Mouse (Mus musculus) midbrain, embryonic 13.5 days (tissue): ENCODE measurements around the gene Il1rap. TPM values are rescaled to one million over a fixed set of nuclear protein-coding genes. Genes with fewer than 3 reads are reported as not detected.

Experiments used
- ATAC-seq: fragments of 200-750 bp; cut with Nextera tagmentation; 2 replicates; pipeline ENCODE4 v1.8.0; 2017; ENCODE audit warnings: mild to moderate bottlenecking, moderate TSS enrichment, moderate library complexity
- H3K27ac ChIP-seq: fragments of 300-500 bp; sonication (generic); 2 replicates; pipeline ENCODE4 v1.5.1; 2015; ENCODE audit warnings: inconsistent platforms, mild to moderate bottlenecking, moderate library complexity
- H3K27me3 ChIP-seq: fragments of 300-500 bp; sonication (generic); 2 replicates; pipeline ENCODE4 v1.6.1; 2015; ENCODE audit warnings: mild to moderate bottlenecking, inconsistent platforms
- H3K36me3 ChIP-seq: fragments of 300-500 bp; sonication (generic); 2 replicates; pipeline ENCODE4 v1.6.1; 2015; ENCODE audit warnings: mild to moderate bottlenecking, inconsistent platforms
- H3K4me1 ChIP-seq: fragments of 300-500 bp; sonication (generic); replicated peaks from 2 replicates; pipeline ENCODE4 v1.6.1; 2015; ENCODE audit warnings: inconsistent platforms
- H3K4me2 ChIP-seq: fragments of 300-500 bp; sonication (generic); replicated peaks from 2 replicates; pipeline ENCODE4 v1.6.1; 2015; ENCODE audit warnings: moderate library complexity, mild to moderate bottlenecking, inconsistent platforms
- H3K4me3 ChIP-seq: fragments of 300-500 bp; sonication (generic); replicated peaks from 2 replicates; pipeline ENCODE4 v1.5.1; 2015; ENCODE audit warnings: mild to moderate bottlenecking, inconsistent platforms
- H3K9ac ChIP-seq: fragments of 300-500 bp; sonication (generic); replicated peaks from 2 replicates; pipeline ENCODE4 v1.6.1; 2015; ENCODE audit warnings: mild to moderate bottlenecking, inconsistent platforms
- H3K9me3 ChIP-seq: fragments of 300-500 bp; sonication (generic); 2 replicates; pipeline ENCODE4 v1.6.1; 2016; ENCODE audit warnings: mild to moderate bottlenecking, inconsistent platforms
- WGBS: fragments of 180-500 bp; shearing (Covaris S2); methylation state at CpG from one replicate; pipeline ENCODE4 v1.1.7; 2015; 5-methylcytosine and 5-hydroxymethylcytosine counted together
- polyA plus RNA-seq: library from polyadenylated mRNA; unstranded; fragments of >200 nt; fragmentation: Nextera tagmentation; extraction: Ambion mirVana; gene quantifications from 2 replicates; pipeline ENCODE4 v1.2.1, GENCODE M21; 2015

Gene Il1rap
- polyA plus RNA-seq, 1 experiment from 2014 or later, result 6.3 TPM

GRCm38 (mm10) chr16:26626065-26626464, 44.6 kb downstream of the Il1rap start:
- Histone ChIP-seq H3K27ac (no peak overlapping the region), H3K9ac (no peak overlapping the region), H3K4me3 (no peak overlapping the region), H3K36me3 (no peaks in the 10 kb centered on the region), H3K4me1 (no peaks in the 10 kb centered on the region), H3K4me2 (no peak overlapping the region), H3K27me3 (no peaks in the 10 kb centered on the region), H3K9me3 (no peaks in the 10 kb centered on the region)
- ATAC-seq, result no peak
- WGBS, result 89% methylated on average over 3 of the region's 3 CpGs

GRCm38 (mm10) chr16:26634800-26635199, 53.3 kb downstream of the Il1rap start:
- H3K4me3 ChIP-seq, result no peak overlapping the region
- H3K9ac ChIP-seq, result no peak overlapping the region
- no peak overlapping the region for H3K27ac ChIP-seq
- H3K4me1 ChIP-seq, result no peaks in the 10 kb centered on the region
- H3K4me2 ChIP-seq, result no peak overlapping the region
- H3K27me3 ChIP-seq, result no peaks in the 10 kb centered on the region
- no peaks in the 10 kb centered on the region for H3K9me3 ChIP-seq
- no peak for ATAC-seq
- H3K36me3 ChIP-seq, result no peaks in the 10 kb centered on the region
- WGBS, result 65% methylated on average over 2 of the region's 2 CpGs

GRCm38 (mm10) chr16:26643077-26643476, 61.6 kb downstream of the Il1rap start:
- H3K27me3 ChIP-seq, result no peaks in the 10 kb centered on the region

GRCm38 (mm10) chr16:26646066-26646465, 64.6 kb downstream of the Il1rap start:
- no peak for ATAC-seq
- H3K4me3 ChIP-seq, result no peak overlapping the region
- no peak overlapping the region for H3K9ac ChIP-seq
- H3K27ac ChIP-seq, result no peak overlapping the region
- no peaks in the 10 kb centered on the region for H3K4me1 ChIP-seq
- 86% methylated on average over 2 of the region's 2 CpGs for WGBS
- no peaks in the 10 kb centered on the region for H3K9me3 ChIP-seq
- H3K4me2 ChIP-seq, result no peak overlapping the region
- H3K36me3 ChIP-seq, result no peaks in the 10 kb centered on the region
- H3K27me3 ChIP-seq, result no peaks in the 10 kb centered on the region

More at GRCm38 (mm10) chr16:26643077-26643476, 61.6 kb downstream of the Il1rap start:
- H3K4me1 ChIP-seq, result no peaks in the 10 kb centered on the region
- no peak overlapping the region for H3K4me3 ChIP-seq
- no peaks in the 10 kb centered on the region for H3K9me3 ChIP-seq
- ATAC-seq, result no peak
- H3K27ac ChIP-seq, result no peak overlapping the region
- no peak overlapping the region for H3K4me2 ChIP-seq
- no peak overlapping the region for H3K9ac ChIP-seq
- no peaks in the 10 kb centered on the region for H3K36me3 ChIP-seq
- WGBS, result 90% methylated on average over 6 of the region's 6 CpGs

GRCm38 (mm10) chr16:26647036-26647435, 65.5 kb downstream of the Il1rap start:
- Histone ChIP-seq H3K9ac (no peak overlapping the region), H3K4me3 (no peak overlapping the region), H3K4me2 (no peak overlapping the region), H3K9me3 (no peaks in the 10 kb centered on the region), H3K27me3 (no peaks in the 10 kb centered on the region), H3K36me3 (no peaks in the 10 kb centered on the region), H3K4me1 (no peaks in the 10 kb centered on the region), H3K27ac (no peak overlapping the region)
- WGBS, result 93% methylated on average over 1 of the region's 1 CpGs
- ATAC-seq, result no peak

- 70% methylated on average over 7 of the region's 7 CpGs for WGBS
- no peak for ATAC-seq
- Histone ChIP-seq H3K4me3 (no peak overlapping the region), H3K27ac (no peak overlapping the region), H3K27me3 (no peaks in the 10 kb centered on the region), H3K4me2 (no peak overlapping the region), H3K9me3 (no peaks in the 10 kb centered on the region), H3K36me3 (no peaks in the 10 kb centered on the region), H3K9ac (no peak overlapping the region), H3K4me1 (no peaks in the 10 kb centered on the region)
Observed at GRCm38 (mm10) chr16:26662722-26663436, 81.4 kb downstream of the Il1rap start.

- Histone ChIP-seq H3K9ac (no peak overlapping the region), H3K27ac (no peak overlapping the region), H3K4me3 (no peak overlapping the region), H3K4me2 (no peak overlapping the region), H3K4me1 (no peaks in the 10 kb centered on the region), H3K36me3 (no peaks in the 10 kb centered on the region), H3K27me3 (no peaks in the 10 kb centered on the region), H3K9me3 (no peaks in the 10 kb centered on the region)
- no peak for ATAC-seq
- 90% methylated on average over 2 of the region's 2 CpGs for whole genome bisulfite sequencing
Observed at GRCm38 (mm10) chr16:26666401-26666800, 84.9 kb downstream of the Il1rap start.

- no peak overlapping the region for H3K4me3 ChIP-seq
- no peaks in the 10 kb centered on the region for H3K9me3 ChIP-seq
- no peak overlapping the region for H3K27ac ChIP-seq
- no peaks in the 10 kb centered on the region for H3K4me1 ChIP-seq
- H3K27me3 ChIP-seq, result no peaks in the 10 kb centered on the region
- H3K4me2 ChIP-seq, result no peak overlapping the region
- no peak for ATAC-seq
- no peak overlapping the region for H3K9ac ChIP-seq
- no peaks in the 10 kb centered on the region for H3K36me3 ChIP-seq
- 89% methylated on average over 2 of the region's 2 CpGs for WGBS
Observed at GRCm38 (mm10) chr16:26669081-26669480, 87.6 kb downstream of the Il1rap start.

GRCm38 (mm10) chr16:26680381-26680780, 98.9 kb downstream of the Il1rap start:
- no peak overlapping the region for H3K4me3 ChIP-seq
- no peak overlapping the region for H3K9ac ChIP-seq
- H3K27ac ChIP-seq, result no peak overlapping the region
- H3K4me2 ChIP-seq, result no peak overlapping the region
- no peaks in the 10 kb centered on the region for H3K36me3 ChIP-seq
- no peak for ATAC-seq
- no peaks in the 10 kb centered on the region for H3K9me3 ChIP-seq
- no peaks in the 10 kb centered on the region for H3K4me1 ChIP-seq
- 95% methylated on average over 2 of the region's 2 CpGs for WGBS
- H3K27me3 ChIP-seq, result no peaks in the 10 kb centered on the region

GRCm38 (mm10) chr16:26689771-26690170, 108.3 kb downstream of the Il1rap start:
- Histone ChIP-seq H3K9me3 (no peaks in the 10 kb centered on the region), H3K36me3 (no peaks in the 10 kb centered on the region), H3K27ac (no peak overlapping the region), H3K9ac (no peak overlapping the region), H3K4me3 (no peak overlapping the region), H3K4me2 (no peak overlapping the region), H3K4me1 (no peaks in the 10 kb centered on the region), H3K27me3 (no peaks in the 10 kb centered on the region)
- no peak for ATAC-seq
- 61% methylated on average over 2 of the region's 2 CpGs for WGBS

- ATAC-seq, result no peak
- no peaks in the 10 kb centered on the region for H3K9me3 ChIP-seq
- H3K4me1 ChIP-seq, result no peaks in the 10 kb centered on the region
- H3K4me2 ChIP-seq, result no peak overlapping the region
- no peak overlapping the region for H3K27ac ChIP-seq
- no peak overlapping the region for H3K4me3 ChIP-seq
- no peaks in the 10 kb centered on the region for H3K27me3 ChIP-seq
- 69% methylated on average over 11 of the region's 11 CpGs for WGBS
- H3K36me3 ChIP-seq, result no peaks in the 10 kb centered on the region
- H3K9ac ChIP-seq, result no peak overlapping the region
Observed at GRCm38 (mm10) chr16:26691294-26691693, 109.8 kb downstream of the Il1rap start.

GRCm38 (mm10) chr16:26698076-26698475, 116.6 kb downstream of the Il1rap start:
- WGBS, result 91% methylated on average over 4 of the region's 4 CpGs

More at GRCm38 (mm10) chr16:26698076-26698475, 116.6 kb downstream of the Il1rap start:
- Histone ChIP-seq H3K27ac (no peak overlapping the region), H3K9me3 (no peaks in the 10 kb centered on the region), H3K4me1 (no peaks in the 10 kb centered on the region), H3K9ac (no peak overlapping the region), H3K4me2 (no peak overlapping the region), H3K36me3 (no peaks in the 10 kb centered on the region), H3K27me3 (no peaks in the 10 kb centered on the region), H3K4me3 (no peak overlapping the region)
- no peak for ATAC-seq
